Mouse (Mus musculus): Measurements from ENCODE around the gene Ggn.
A peak's percentile ranks its signal among the peaks of the same experiment; 100 is the strongest.

Ggn gene

GRCm38 (mm10) chr7:29212775-29213560 lies 43.0 kb downstream of the Ggn start:
- DNase-seq (ENCODE audit: low spot score) = peak; percentile 47

GRCm38 (mm10) chr7:29213675-29214082 lies 43.7 kb downstream of the Ggn start, which contains the start of gene Catsperg1:
Catsperg1 (minus strand) TSS chr7:29214035.
- peak; percentile 65 for DNase-seq (ENCODE audit: low spot score)

- no peak for DNase-seq (ENCODE audit: low spot score)
These were observed 44.2 kb downstream of the Ggn start for GRCm38 (mm10) chr7:29214236-29214635.

DNA sequence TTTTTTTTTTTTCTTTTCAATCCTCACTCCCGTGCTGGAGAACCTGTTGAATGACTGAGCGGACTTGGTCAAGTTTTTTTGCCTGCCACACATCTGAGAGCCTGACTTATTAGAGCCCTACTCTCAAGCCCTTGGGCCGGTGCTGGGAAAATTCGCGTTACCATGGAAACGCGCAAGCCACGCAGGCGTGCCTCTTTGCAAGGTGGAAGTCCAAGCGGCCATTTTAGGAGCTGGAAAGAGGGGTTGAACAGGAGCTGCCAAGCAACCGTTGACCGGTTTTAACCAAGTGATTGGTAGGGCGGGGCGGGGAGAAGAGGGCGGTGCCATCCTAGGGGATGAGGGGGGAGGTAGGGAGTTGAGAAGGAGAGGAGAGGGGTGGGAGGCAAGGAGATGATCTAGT lies 44.8 kb downstream of the Ggn start:
- DNase-seq (ENCODE audit: low spot score) = peak; percentile 49
